In genomic region chr10:95232554-95232953, GRCm38 (mm10) we compare ENCODE assay signal across 12 mouse cellular contexts.
A peak's percentile ranks its signal among the peaks of the same experiment; 100 is the strongest.
DNase-seq lines count a peak whose midpoint lies in the region; ATAC-seq and TF ChIP-seq lines count a peak whose summit lies in the region.
"Had no signal": no experiment of that assay in that cellular context is flagged by ENCODE, and none has a peak within 500 bp of the region (broad histone marks: within the 10 kb centered on the region; RNA-seq: fewer than 3 reads in every experiment).

No protein-coding gene starts in this region.

- peak; percentile 64 for DNase-seq in embryonic facial prominence, embryonic 14.5 days (ENCODE audit: low spot score)
- DNase-seq in embryonic facial prominence, embryonic 10.5 days (ENCODE audit: low spot score): no peak
- no peak for DNase-seq in liver, embryonic 14.5 days (ENCODE audit: low read depth in 3 of 3, low spot score in 3 of 3)
- DNase-seq in liver, embryonic 11.5 days (ENCODE audit: low spot score): no peak
- peak; percentile 62 for DNase-seq in kidney, postnatal 14 days
- DNase-seq in skeletal muscle tissue, adult 2 months (ENCODE audit: low read depth, low spot score): peak; percentile 26
- DNase-seq in testis, postnatal 14 days (ENCODE audit: low spot score): no peak
- DNase-seq: cerebellum, adult 9-10 months; gastrocnemius, postnatal 14 days; left cerebral cortex, postnatal 4 days; retina, postnatal 1 day had no signal

- no peak for TF ChIP-seq CTCF in liver, embryonic 14.5 days (IDR thresholded peaks at IDR 0.05; ENCODE audit: low read depth)

- no peak for TF ChIP-seq EP300 in liver, embryonic 14.5 days (IDR thresholded peaks at IDR 0.05; ENCODE audit: low read depth)

- no peak for ATAC-seq in embryonic facial prominence, embryonic 14.5 days (ENCODE audit: low read depth)
- peak; percentile 23; the same call in 1 of the 2 replicates for ATAC-seq in liver, embryonic 14.5 days (ENCODE audit: insufficient read depth)
- ATAC-seq in liver, embryonic 11.5 days (replicated peaks; ENCODE audit: low FRiP score): no peak
- ATAC-seq in cerebellum, adult (ENCODE audit: insufficient number of reproducible peaks, low FRiP score, low TSS enrichment): no peak

- H3K9ac ChIP-seq in embryonic facial prominence, embryonic 14.5 days (ENCODE audit: low read depth, low read length): no peak overlapping the region
- no peak overlapping the region for H3K9ac ChIP-seq in liver, embryonic 14.5 days (replicated peaks)
- no peak overlapping the region for H3K9ac ChIP-seq in liver, embryonic 11.5 days (ENCODE audit: low read depth, low read length)

- no peaks in the 10 kb centered on the region for H3K36me3 ChIP-seq in embryonic facial prominence, embryonic 14.5 days (ENCODE audit: control insufficient read depth, insufficient read depth, low read length)
- H3K36me3 ChIP-seq in embryonic facial prominence, embryonic 10.5 days (replicated peaks): no peaks in the 10 kb centered on the region
- H3K36me3 ChIP-seq in liver, embryonic 14.5 days (replicated peaks; ENCODE audit: control insufficient read depth, insufficient read depth, low read depth): no peaks in the 10 kb centered on the region
- H3K36me3 ChIP-seq in liver, embryonic 11.5 days (ENCODE audit: control insufficient read depth, insufficient read depth, low read length): no peaks in the 10 kb centered on the region

- no peak overlapping the region for H3K4me3 ChIP-seq in embryonic facial prominence, embryonic 14.5 days (ENCODE audit: low read depth, low read length)
- H3K4me3 ChIP-seq in embryonic facial prominence, embryonic 10.5 days: no peak overlapping the region
- H3K4me3 ChIP-seq in liver, embryonic 14.5 days (ENCODE audit: insufficient read depth in 1 of 2, low read depth in 2 of 2, low read length in 2 of 2): no peak overlapping the region
- no peak overlapping the region for H3K4me3 ChIP-seq in liver, embryonic 11.5 days (ENCODE audit: low read depth, low read length)

- no peaks in the 10 kb centered on the region for H3K27me3 ChIP-seq in embryonic facial prominence, embryonic 14.5 days (replicated peaks; ENCODE audit: control insufficient read depth, insufficient read depth, low read length)
- no peaks in the 10 kb centered on the region for H3K27me3 ChIP-seq in embryonic facial prominence, embryonic 10.5 days (replicated peaks; ENCODE audit: low read depth, poor library complexity, severe bottlenecking)
- H3K27me3 ChIP-seq in liver, embryonic 14.5 days (ENCODE audit: control insufficient read depth, insufficient read depth, low read length): no peaks in the 10 kb centered on the region
- H3K27me3 ChIP-seq in liver, embryonic 11.5 days (replicated peaks; ENCODE audit: control insufficient read depth, insufficient read depth, low read length): no peaks in the 10 kb centered on the region

- H3K27ac ChIP-seq in embryonic facial prominence, embryonic 14.5 days (replicated peaks; ENCODE audit: low read depth, low read length): no peak overlapping the region
- H3K27ac ChIP-seq in embryonic facial prominence, embryonic 10.5 days (replicated peaks): no peak overlapping the region
- H3K27ac ChIP-seq in liver, embryonic 14.5 days: no peak overlapping the region
- no peak overlapping the region for H3K27ac ChIP-seq in liver, embryonic 11.5 days (ENCODE audit: low read depth, low read length)

- H3K4me1 ChIP-seq in embryonic facial prominence, embryonic 14.5 days (ENCODE audit: control insufficient read depth, insufficient read depth, low read length): peaks cover 21% of the 10 kb centered on the region
- H3K4me1 ChIP-seq in embryonic facial prominence, embryonic 10.5 days: peaks cover 40% of the 10 kb centered on the region
- no peaks in the 10 kb centered on the region for H3K4me1 ChIP-seq in liver, embryonic 14.5 days (replicated peaks; ENCODE audit: control insufficient read depth in 2 of 2, insufficient read depth in 2 of 2, low read length in 1 of 2)
- H3K4me1 ChIP-seq in liver, embryonic 11.5 days (replicated peaks; ENCODE audit: control insufficient read depth, insufficient read depth, low read length): peaks cover 7% of the 10 kb centered on the region

- H3K9me3 ChIP-seq in embryonic facial prominence, embryonic 14.5 days (ENCODE audit: control insufficient read depth, low read length): no peaks in the 10 kb centered on the region
- H3K9me3 ChIP-seq in embryonic facial prominence, embryonic 10.5 days: no peaks in the 10 kb centered on the region
- no peaks in the 10 kb centered on the region for H3K9me3 ChIP-seq in liver, embryonic 14.5 days (ENCODE audit: control insufficient read depth, low read length)
- H3K9me3 ChIP-seq in liver, embryonic 11.5 days (ENCODE audit: control insufficient read depth, low read length): no peaks in the 10 kb centered on the region

- 46% methylated on average over 3 of the region's 3 CpGs for WGBS in embryonic facial prominence, embryonic 14.5 days
- 64% methylated on average over 3 of the region's 3 CpGs for WGBS in embryonic facial prominence, embryonic 10.5 days
- WGBS in liver, embryonic 14.5 days (ENCODE audit: insufficient replicate concordance): 45% methylated on average over 3 of the region's 3 CpGs
- WGBS in liver, embryonic 11.5 days: 53% methylated on average over 3 of the region's 3 CpGs

- H3K4me2 ChIP-seq in embryonic facial prominence, embryonic 14.5 days (ENCODE audit: low read depth, low read length): no peak overlapping the region
- no peak overlapping the region for H3K4me2 ChIP-seq in liver, embryonic 14.5 days (ENCODE audit: low read depth)
- H3K4me2 ChIP-seq in liver, embryonic 11.5 days: no peak overlapping the region

Comparison
In these comparisons a context has a peak if more than half of its experiments do, and no peak if none do; other contexts are left out.
1. DNase-seq: peak in embryonic facial prominence, embryonic 14.5 days (single experiment), kidney, postnatal 14 days (single experiment) and skeletal muscle tissue, adult 2 months (single experiment); none in embryonic facial prominence, embryonic 10.5 days (single experiment), liver, embryonic 14.5 days (0 of 3), liver, embryonic 11.5 days (single experiment) and testis, postnatal 14 days (single experiment).